Mouse (Mus musculus) limb, embryonic 13.5 days (tissue): ENCODE results near the gene Acsf2. TPM values are rescaled to one million over a fixed set of nuclear protein-coding genes. Genes with fewer than 3 reads are reported as not detected.
"Not testable (repeated sequence)": the region's sequence is repeated elsewhere in the genome, so short reads cannot be mapped to it uniquely, and the experiment has no call there.

ENCODE experiments used
- ATAC-seq: fragments of 200-750 bp; cut with Nextera tagmentation; 2 replicates; pipeline ENCODE4 v1.8.0; 2017; ENCODE audit warnings: low read depth, moderate number of reproducible peaks, moderate TSS enrichment; ENCODE audit not compliant: low FRiP score
- H3K27ac ChIP-seq: fragments of 300-500 bp; sonication (generic); 2 replicates; pipeline ENCODE4 v1.5.1; 2015; ENCODE audit warnings: inconsistent platforms, mild to moderate bottlenecking, moderate library complexity
- H3K27me3 ChIP-seq: fragments of 300-500 bp; sonication (generic); 2 replicates; pipeline ENCODE4 v1.6.1; 2015; ENCODE audit warnings: mild to moderate bottlenecking, inconsistent platforms
- H3K36me3 ChIP-seq: fragments of 300-500 bp; sonication (generic); 2 replicates; pipeline ENCODE4 v1.6.1; 2015; ENCODE audit warnings: inconsistent platforms, mild to moderate bottlenecking, moderate library complexity
- H3K4me1 ChIP-seq: fragments of 300-500 bp; sonication (generic); 2 replicates; pipeline ENCODE4 v1.6.1; 2015; ENCODE audit warnings: inconsistent platforms
- H3K4me2 ChIP-seq: fragments of 300-500 bp; sonication (generic); replicated peaks from 2 replicates; pipeline ENCODE4 v1.6.1; 2015; ENCODE audit warnings: inconsistent platforms, mild to moderate bottlenecking, moderate library complexity
- H3K4me3 ChIP-seq: fragments of 300-500 bp; sonication (generic); 2 replicates; pipeline ENCODE4 v1.5.1; 2015; ENCODE audit warnings: moderate library complexity, mild to moderate bottlenecking, inconsistent platforms
- H3K9ac ChIP-seq: fragments of 300-500 bp; sonication (generic); 2 replicates; pipeline ENCODE4 v1.6.1; 2015; ENCODE audit warnings: mild to moderate bottlenecking, inconsistent platforms
- H3K9me3 ChIP-seq: fragments of 300-500 bp; sonication (generic); 2 replicates; pipeline ENCODE4 v1.6.1; 2016; ENCODE audit warnings: inconsistent platforms
- WGBS: fragments of 180-500 bp; shearing (Covaris S2); methylation state at CpG from one replicate; pipeline ENCODE4 v1.1.7; 2015; 5-methylcytosine and 5-hydroxymethylcytosine counted together
- polyA plus RNA-seq: library from polyadenylated mRNA; unstranded; fragments of >200 nt; fragmentation: Nextera tagmentation; extraction: Ambion mirVana; gene quantifications from 2 replicates; pipeline ENCODE4 v1.2.1, GENCODE M21; 2015

The Acsf2 gene
- polyA plus RNA-seq: 7.0 and 7.5 TPM in 2 replicates

GRCm38 (mm10) chr11:94601321-94602281 lies at the start of gene Acsf2:
Gene Acsf2 (minus strand): TSS chr11:94601871.
- H3K27ac ChIP-seq: peak within 1 kb of the TSS; percentile 70
- 3% methylated on average over 43 of the region's 52 CpGs for WGBS

GRCm38 (mm10) chr11:94651241-94651640 lies 49.6 kb upstream of the Acsf2 start:
- not testable (repeated sequence) for ATAC-seq, H3K9me3 ChIP-seq, H3K27ac ChIP-seq, H3K4me2 ChIP-seq, H3K9ac ChIP-seq, H3K4me3 ChIP-seq, H3K27me3 ChIP-seq
- peaks cover 38% of the 10 kb centered on the region for H3K36me3 ChIP-seq
- peaks cover 16% of the 10 kb centered on the region for H3K4me1 ChIP-seq
- WGBS: 94% methylated on average over 5 of the region's 7 CpGs

More at GRCm38 (mm10) chr11:94601321-94602281, at the start of gene Acsf2:
- Histone ChIP-seq H3K9me3 (no peaks in the 10 kb centered on the region), H3K4me3 (peak within 1 kb of the TSS; percentile 64), H3K4me2 (peak within 1 kb of the TSS; percentile 78), H3K4me1 (peaks cover 22% of the 10 kb centered on the region), H3K36me3 (no peaks in the 10 kb centered on the region), H3K27me3 (no peaks in the 10 kb centered on the region), H3K9ac (peak within 1 kb of the TSS; percentile 77)
- ATAC-seq: peak; percentile 85

- no peak overlapping the region for H3K9ac ChIP-seq
- no peaks in the 10 kb centered on the region for H3K27me3 ChIP-seq
- no peak overlapping the region for H3K27ac ChIP-seq
- no peak overlapping the region for H3K4me2 ChIP-seq
- H3K9me3 ChIP-seq: no peaks in the 10 kb centered on the region
- peaks cover 85% of the 10 kb centered on the region for H3K36me3 ChIP-seq
- no peak for ATAC-seq
- 96% methylated on average over 4 of the region's 4 CpGs for WGBS
- no peak overlapping the region for H3K4me3 ChIP-seq
- no peaks in the 10 kb centered on the region for H3K4me1 ChIP-seq
These were observed 44.8 kb upstream of the Acsf2 start for GRCm38 (mm10) chr11:94646457-94646856.

- no peak for ATAC-seq
- Histone ChIP-seq H3K4me3 (no peak overlapping the region), H3K27me3 (no peaks in the 10 kb centered on the region), H3K4me2 (no peak overlapping the region), H3K27ac (no peak overlapping the region), H3K4me1 (no peaks in the 10 kb centered on the region), H3K36me3 (peaks cover 88% of the 10 kb centered on the region), H3K9ac (no peak overlapping the region), H3K9me3 (no peaks in the 10 kb centered on the region)
- WGBS: 87% methylated on average over 8 of the region's 8 CpGs
These were observed 43.0 kb upstream of the Acsf2 start for GRCm38 (mm10) chr11:94644461-94645219.

GRCm38 (mm10) chr11:94634431-94634830 lies 32.8 kb upstream of the Acsf2 start:
- WGBS: 94% methylated on average over 5 of the region's 5 CpGs
- ATAC-seq: no peak
- H3K4me3 ChIP-seq: no peak overlapping the region
- H3K27ac ChIP-seq: no peak overlapping the region
- no peak overlapping the region for H3K9ac ChIP-seq
- peaks cover 83% of the 10 kb centered on the region for H3K36me3 ChIP-seq
- peaks cover 13% of the 10 kb centered on the region for H3K4me1 ChIP-seq
- H3K4me2 ChIP-seq: no peak overlapping the region
- no peaks in the 10 kb centered on the region for H3K27me3 ChIP-seq
- H3K9me3 ChIP-seq: no peaks in the 10 kb centered on the region

GRCm38 (mm10) chr11:94632988-94633387 lies 31.3 kb upstream of the Acsf2 start:
- no peak for ATAC-seq
- no peak overlapping the region for H3K4me3 ChIP-seq
- H3K4me2 ChIP-seq: no peak overlapping the region
- H3K4me1 ChIP-seq: peaks cover 13% of the 10 kb centered on the region
- 84% methylated on average over 8 of the region's 8 CpGs for WGBS
- no peaks in the 10 kb centered on the region for H3K27me3 ChIP-seq
- peaks cover 69% of the 10 kb centered on the region for H3K36me3 ChIP-seq
- H3K9ac ChIP-seq: no peak overlapping the region
- no peak overlapping the region for H3K27ac ChIP-seq
- H3K9me3 ChIP-seq: no peaks in the 10 kb centered on the region

- H3K9me3 ChIP-seq: no peaks in the 10 kb centered on the region
- WGBS: 93% methylated on average over 5 of the region's 5 CpGs
These were observed 30.3 kb upstream of the Acsf2 start for GRCm38 (mm10) chr11:94631969-94632368.

GRCm38 (mm10) chr11:94630199-94631011 lies 28.7 kb upstream of the Acsf2 start:
- Histone ChIP-seq H3K27me3 (no peaks in the 10 kb centered on the region), H3K9ac (peak overlapping the region; percentile 90), H3K4me2 (peak overlapping the region; percentile 92), H3K9me3 (no peaks in the 10 kb centered on the region), H3K36me3 (peaks cover 43% of the 10 kb centered on the region), H3K4me1 (peaks cover 13% of the 10 kb centered on the region), H3K4me3 (peak overlapping the region; percentile 99), H3K27ac (peak overlapping the region; percentile 72)
- ATAC-seq: peak; percentile 21; the same call in 1 of the 2 replicates
- 12% methylated on average over 26 of the region's 26 CpGs for WGBS

More at GRCm38 (mm10) chr11:94631969-94632368, 30.3 kb upstream of the Acsf2 start:
- no peak for ATAC-seq
- Histone ChIP-seq H3K9ac (no peak overlapping the region), H3K4me2 (no peak overlapping the region; the same call in 1 of the 2 replicates), H3K4me1 (peaks cover 13% of the 10 kb centered on the region), H3K27ac (no peak overlapping the region), H3K36me3 (peaks cover 58% of the 10 kb centered on the region), H3K4me3 (no peak overlapping the region), H3K27me3 (no peaks in the 10 kb centered on the region)

GRCm38 (mm10) chr11:94629884-94630198 lies 28.2 kb upstream of the Acsf2 start:
- peak; percentile 49 for ATAC-seq
- peak overlapping the region; percentile 92 for H3K4me2 ChIP-seq

GRCm38 (mm10) chr11:94629199-94629883 lies 27.7 kb upstream of the Acsf2 start, which contains the start of gene Lrrc59:
Gene Lrrc59 (plus strand): TSS chr11:94629767.
- peak within 1 kb of the TSS; percentile 90 for H3K9ac ChIP-seq
- H3K27ac ChIP-seq: peak within 1 kb of the TSS; percentile 72
- peaks cover 32% of the 10 kb centered on the region for H3K36me3 ChIP-seq
- H3K4me3 ChIP-seq: peak within 1 kb of the TSS; percentile 99
- H3K4me2 ChIP-seq: peak within 1 kb of the TSS; percentile 92
- peak; percentile 96 for ATAC-seq
- H3K9me3 ChIP-seq: no peaks in the 10 kb centered on the region
- peaks cover 13% of the 10 kb centered on the region for H3K4me1 ChIP-seq
- H3K27me3 ChIP-seq: no peaks in the 10 kb centered on the region
- WGBS: 5% methylated on average over 32 of the region's 41 CpGs

More at GRCm38 (mm10) chr11:94629884-94630198, 28.2 kb upstream of the Acsf2 start:
- no peaks in the 10 kb centered on the region for H3K27me3 ChIP-seq
- H3K9ac ChIP-seq: peak overlapping the region; percentile 90
- H3K4me1 ChIP-seq: peaks cover 13% of the 10 kb centered on the region
- H3K36me3 ChIP-seq: peaks cover 37% of the 10 kb centered on the region
- peak overlapping the region; percentile 99 for H3K4me3 ChIP-seq
- peak overlapping the region; percentile 72 for H3K27ac ChIP-seq
- WGBS: under 1% methylated on average over 28 of the region's 28 CpGs
- no peaks in the 10 kb centered on the region for H3K9me3 ChIP-seq

- Histone ChIP-seq H3K4me1 (no peaks in the 10 kb centered on the region), H3K4me2 (no peak overlapping the region), H3K27ac (no peak overlapping the region), H3K4me3 (no peak overlapping the region), H3K9ac (no peak overlapping the region), H3K36me3 (no peaks in the 10 kb centered on the region), H3K9me3 (no peaks in the 10 kb centered on the region), H3K27me3 (no peaks in the 10 kb centered on the region)
- ATAC-seq: no peak
- WGBS: 76% methylated on average over 2 of the region's 2 CpGs
These were observed 20.5 kb upstream of the Acsf2 start for GRCm38 (mm10) chr11:94622162-94622561.
